Mouse (Mus musculus) liver, embryonic 14.5 days (tissue): ENCODE measurements around the gene Plrg1.

Experiments used
- CTCF ChIP-seq: IDR thresholded peaks from 2 replicates; pipeline ENCODE4 v1.5.1; 2016; ENCODE audit warnings: antibody characterized with exemption, low read depth, control low read depth
- EP300 ChIP-seq: IDR thresholded peaks from 2 replicates; pipeline ENCODE4 v1.6.1; 2016; ENCODE audit warnings: antibody characterized with exemption, low read depth

DNA sequence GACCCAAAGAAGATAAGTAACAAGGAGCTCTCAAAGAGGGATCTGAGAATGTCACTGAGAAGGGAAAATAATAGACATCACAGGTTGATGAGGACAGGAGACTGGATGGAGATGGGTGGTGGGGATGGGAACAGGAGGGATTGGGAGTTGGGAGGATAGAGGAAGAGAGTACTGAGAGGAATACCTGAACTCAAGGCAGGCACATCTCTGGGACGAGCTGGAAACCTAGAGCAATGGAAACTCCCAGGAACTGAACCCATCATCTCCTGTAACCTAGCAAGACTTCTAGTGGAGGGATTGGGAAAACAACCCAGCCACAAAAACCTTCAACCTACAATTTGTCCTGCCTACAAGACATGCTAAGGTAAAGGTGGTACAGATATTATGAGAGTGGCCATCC lies 39.1 kb upstream of the Plrg1 start:
- no peak for TF ChIP-seq CTCF
- no peak for TF ChIP-seq EP300
